Mouse (Mus musculus) hindbrain, embryonic 10.5 days (tissue): Measurements from ENCODE around the gene Myrip. TPM values are rescaled to one million over a fixed set of nuclear protein-coding genes. Genes with fewer than 3 reads are reported as not detected.

Experiments used
- DNase-seq: peaks from one replicate; pipeline ENCODE4 v3.0.0-alpha.2; 2017; ENCODE audit warnings: low spot score
- H3K27ac ChIP-seq: fragments of 300-500 bp; sonication (generic); 2 replicates; pipeline ENCODE4 v1.5.1; 2016; ENCODE audit warnings: mild to moderate bottlenecking, moderate library complexity
- H3K27me3 ChIP-seq: fragments of 300-500 bp; sonication (generic); 2 replicates; pipeline ENCODE4 v1.6.1; 2016; ENCODE audit warnings: mild to moderate bottlenecking; ENCODE audit not compliant: poor library complexity, insufficient read depth, severe bottlenecking
- H3K36me3 ChIP-seq: fragments of 300-500 bp; sonication (generic); 2 replicates; pipeline ENCODE4 v1.6.1; 2016; ENCODE audit warnings: mild to moderate bottlenecking, moderate library complexity
- H3K4me1 ChIP-seq: fragments of 300-500 bp; sonication (generic); replicated peaks from 2 replicates; pipeline ENCODE4 v1.6.1; 2016; ENCODE audit warnings: mild to moderate bottlenecking
- H3K4me3 ChIP-seq: fragments of 300-500 bp; sonication (generic); 2 replicates; pipeline ENCODE4 v1.5.1; 2016; ENCODE audit warnings: mild to moderate bottlenecking, moderate library complexity
- H3K9me3 ChIP-seq: fragments of 300-500 bp; sonication (generic); 2 replicates; pipeline ENCODE4 v1.6.1; 2016; ENCODE audit warnings: mild to moderate bottlenecking, moderate library complexity
- WGBS: fragments of 180-500 bp; shearing (Covaris S2); methylation state at CpG from one replicate; pipeline ENCODE4 v1.1.7; 2016; 5-methylcytosine and 5-hydroxymethylcytosine counted together
- polyA plus RNA-seq: library from polyadenylated mRNA; unstranded; fragments of >200 nt; fragmentation: Nextera tagmentation; extraction: Ambion mirVana; gene quantifications from 2 replicates; pipeline ENCODE4 v1.2.1, GENCODE M21; 2016

The Myrip gene
- polyA plus RNA-seq, 1 experiment from 2014 or later = 0.80 TPM

GRCm38 (mm10) chr9:120493781-120494180, 192.5 kb downstream of the Myrip start:
- DNase-seq = no peak
- Histone ChIP-seq H3K4me3 (peak overlapping the region; percentile 100), H3K4me1 (peaks cover 21% of the 10 kb centered on the region), H3K27ac (peak overlapping the region; percentile 99), H3K9me3 (no peaks in the 10 kb centered on the region), H3K27me3 (no peaks in the 10 kb centered on the region), H3K36me3 (peaks cover 35% of the 10 kb centered on the region)
- WGBS = 85% methylated on average over 12 of the region's 12 CpGs

DNA sequence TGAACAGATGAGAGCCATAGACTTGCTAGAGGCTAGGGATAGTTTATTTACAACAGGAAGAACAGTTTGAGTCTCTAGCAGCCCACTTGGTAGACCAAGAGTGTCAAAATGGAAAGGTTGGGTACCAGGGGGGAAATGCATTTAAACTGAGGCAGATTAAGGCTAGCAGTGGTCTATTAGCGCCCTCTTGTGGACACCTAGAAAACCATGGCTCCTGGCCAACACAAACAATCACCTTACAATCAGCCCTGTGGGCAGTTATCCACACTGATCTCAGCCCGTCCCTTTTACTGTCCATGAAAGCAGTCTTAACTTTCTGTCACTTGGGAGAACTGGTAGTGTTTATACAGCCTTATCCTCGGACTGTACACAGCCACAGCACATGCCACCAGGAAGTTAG, 195.4 kb downstream of the Myrip start:
- H3K9me3 ChIP-seq = no peaks in the 10 kb centered on the region
- DNase-seq = peak; percentile 68
- WGBS = 12% methylated on average over 3 of the region's 3 CpGs
- no peaks in the 10 kb centered on the region for H3K27me3 ChIP-seq
- peaks cover 21% of the 10 kb centered on the region for H3K4me1 ChIP-seq
- H3K36me3 ChIP-seq = peaks cover 35% of the 10 kb centered on the region
- H3K4me3 ChIP-seq = no peak overlapping the region
- no peak overlapping the region for H3K27ac ChIP-seq

- Histone ChIP-seq H3K27me3 (no peaks in the 10 kb centered on the region), H3K36me3 (peaks cover 35% of the 10 kb centered on the region), H3K9me3 (no peaks in the 10 kb centered on the region), H3K4me3 (no peak overlapping the region), H3K27ac (no peak overlapping the region), H3K4me1 (peaks cover 20% of the 10 kb centered on the region)
- DNase-seq = no peak
- 85% methylated on average over 5 of the region's 5 CpGs for WGBS
Measured at GRCm38 (mm10) chr9:120497983-120498382, 196.7 kb downstream of the Myrip start.

DNA sequence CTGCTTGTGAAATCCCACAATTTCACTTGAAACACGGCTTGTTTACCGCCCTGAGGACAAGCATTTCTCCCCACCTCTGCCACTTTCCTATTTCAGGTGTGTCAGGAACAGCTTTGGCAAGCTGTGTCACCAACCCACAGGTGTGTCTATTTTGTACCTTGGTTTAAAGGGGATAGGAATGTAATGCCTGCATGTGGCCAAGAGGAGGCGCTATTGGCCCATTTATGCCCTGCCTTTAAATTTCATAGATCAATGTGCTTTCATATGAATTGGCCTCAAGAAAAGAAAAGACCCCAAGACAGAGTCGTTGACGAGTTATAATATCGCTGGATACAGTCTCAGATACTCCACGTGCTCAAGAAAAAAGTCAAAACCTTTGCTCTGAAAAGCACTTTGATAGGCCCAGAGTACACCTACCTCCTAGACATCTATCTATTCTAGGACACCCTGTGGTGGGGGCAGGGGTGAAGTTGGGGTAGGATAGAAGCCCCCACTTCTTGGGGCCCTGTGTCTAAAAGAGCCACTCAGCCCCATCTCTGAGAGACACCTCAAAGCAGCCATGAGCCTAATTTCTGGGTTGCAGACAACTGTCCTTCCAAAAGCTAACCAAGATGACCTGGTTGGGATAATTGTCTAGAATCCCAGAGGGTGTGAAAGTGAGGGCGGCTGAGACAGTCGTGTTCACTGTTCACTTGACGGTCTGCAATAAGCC, 200.0 kb downstream of the Myrip start:
- H3K27ac ChIP-seq = no peak overlapping the region
- H3K36me3 ChIP-seq = peaks cover 10% of the 10 kb centered on the region; the same call in 1 of the 2 replicates
- peak; percentile 25 for DNase-seq
- 0 out of 2 replicates have a peak, but pooled peaks cover 3% of the 10 kb centered on the region for H3K4me1 ChIP-seq
- WGBS = 46% methylated on average over 10 of the region's 10 CpGs
- no peaks in the 10 kb centered on the region for H3K27me3 ChIP-seq
- H3K9me3 ChIP-seq = peaks cover 8% of the 10 kb centered on the region
- no peak overlapping the region for H3K4me3 ChIP-seq

- DNase-seq = peak; percentile 84
- WGBS = 11% methylated on average over 8 of the region's 8 CpGs
- no peak overlapping the region for H3K4me3 ChIP-seq
- peaks cover 14% of the 10 kb centered on the region for H3K9me3 ChIP-seq
- no peak overlapping the region for H3K27ac ChIP-seq
- H3K27me3 ChIP-seq = no peaks in the 10 kb centered on the region
- 0 out of 2 replicates have a peak, but pooled peaks cover 3% of the 10 kb centered on the region for H3K4me1 ChIP-seq
- H3K36me3 ChIP-seq = peaks cover 6% of the 10 kb centered on the region; the same call in 1 of the 2 replicates
Measured at GRCm38 (mm10) chr9:120502013-120502412, 200.7 kb downstream of the Myrip start.

- 76% methylated on average over 2 of the region's 2 CpGs for WGBS
- H3K4me1 ChIP-seq = 0 out of 2 replicates have a peak, but pooled peaks cover 3% of the 10 kb centered on the region
- no peak overlapping the region for H3K27ac ChIP-seq
- H3K4me3 ChIP-seq = no peak overlapping the region
- H3K9me3 ChIP-seq = peaks cover 22% of the 10 kb centered on the region
- H3K27me3 ChIP-seq = no peaks in the 10 kb centered on the region
- H3K36me3 ChIP-seq = no peaks in the 10 kb centered on the region
- no peak for DNase-seq
Measured at GRCm38 (mm10) chr9:120504423-120504822, 203.1 kb downstream of the Myrip start.

GRCm38 (mm10) chr9:120511781-120512180, 210.5 kb downstream of the Myrip start:
- no peak for DNase-seq
- 80% methylated on average over 3 of the region's 3 CpGs for WGBS

DNA sequence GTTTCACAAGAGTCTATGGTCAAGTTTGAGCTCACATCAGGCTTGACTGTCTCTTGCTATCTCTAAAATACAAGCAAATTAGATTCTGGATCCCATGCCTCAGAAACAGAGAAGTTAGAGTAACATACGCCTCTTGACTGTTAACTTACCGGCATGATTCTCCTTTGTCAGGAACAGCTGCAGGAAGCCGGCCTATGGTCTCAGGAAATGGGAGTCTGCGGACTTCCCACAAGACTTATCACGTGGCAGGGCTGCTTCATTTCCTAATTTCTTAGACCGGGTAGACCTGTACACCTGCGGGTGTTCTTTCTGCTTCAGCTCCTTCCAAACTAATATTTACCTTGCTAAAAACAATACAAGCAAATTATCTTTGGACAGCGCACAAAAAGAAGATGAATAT, 215.4 kb downstream of the Myrip start:
- Histone ChIP-seq H3K27me3 (no peaks in the 10 kb centered on the region), H3K4me1 (0 out of 2 replicates have a peak, but pooled peaks cover 2% of the 10 kb centered on the region), H3K4me3 (no peak overlapping the region), H3K36me3 (no peaks in the 10 kb centered on the region), H3K9me3 (peaks cover 7% of the 10 kb centered on the region; the same call in 1 of the 2 replicates), H3K27ac (no peak overlapping the region)
- WGBS = 90% methylated on average over 8 of the region's 8 CpGs
- DNase-seq = no peak

More at GRCm38 (mm10) chr9:120511781-120512180, 210.5 kb downstream of the Myrip start:
- Histone ChIP-seq H3K27ac (no peak overlapping the region), H3K4me1 (no peaks in the 10 kb centered on the region), H3K9me3 (peaks cover 17% of the 10 kb centered on the region), H3K4me3 (no peak overlapping the region), H3K36me3 (no peaks in the 10 kb centered on the region), H3K27me3 (no peaks in the 10 kb centered on the region)

GRCm38 (mm10) chr9:120518946-120519345, 217.6 kb downstream of the Myrip start:
- Histone ChIP-seq H3K4me1 (0 out of 2 replicates have a peak, but pooled peaks cover 2% of the 10 kb centered on the region), H3K27ac (no peak overlapping the region), H3K36me3 (no peaks in the 10 kb centered on the region), H3K9me3 (no peaks in the 10 kb centered on the region), H3K27me3 (no peaks in the 10 kb centered on the region), H3K4me3 (no peak overlapping the region)
- 74% methylated on average over 3 of the region's 3 CpGs for WGBS
- DNase-seq = no peak

DNA sequence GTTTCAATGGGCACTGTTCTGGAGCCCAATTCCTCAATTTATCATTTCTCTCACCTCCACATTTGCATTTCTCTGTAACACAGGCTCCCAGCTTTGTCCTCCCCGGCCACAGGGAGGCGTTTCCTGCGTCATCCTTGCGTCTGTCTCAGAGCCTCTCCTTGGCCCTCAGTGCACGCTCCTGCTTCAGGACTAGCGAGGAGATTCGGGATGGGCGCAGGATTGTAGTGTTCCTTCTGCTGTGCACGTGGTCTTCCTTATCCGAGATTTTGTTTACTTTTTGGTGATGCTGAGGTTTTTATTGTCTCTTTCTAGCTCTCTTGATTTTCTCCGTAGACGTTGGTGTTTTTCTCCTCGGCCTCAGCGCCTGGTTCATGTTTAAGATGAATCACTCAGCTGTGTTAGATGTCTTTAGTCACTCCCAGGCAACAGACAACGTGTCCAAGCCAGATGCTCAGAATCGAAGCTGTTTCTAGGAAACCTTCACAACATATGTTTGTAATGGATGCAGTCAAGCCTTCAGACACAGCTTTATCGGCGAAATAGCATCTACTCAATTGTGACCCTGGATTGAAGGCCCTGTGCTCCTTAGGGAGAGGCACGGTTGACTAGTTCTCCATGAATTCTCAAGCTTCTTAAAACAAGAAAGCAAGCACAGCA, 218.3 kb downstream of the Myrip start:
- Histone ChIP-seq H3K4me1 (0 out of 2 replicates have a peak, but pooled peaks cover 2% of the 10 kb centered on the region), H3K27me3 (no peaks in the 10 kb centered on the region), H3K27ac (no peak overlapping the region), H3K9me3 (no peaks in the 10 kb centered on the region), H3K4me3 (no peak overlapping the region), H3K36me3 (no peaks in the 10 kb centered on the region)
- 57% methylated on average over 19 of the region's 19 CpGs for WGBS
- DNase-seq = no peak

DNA sequence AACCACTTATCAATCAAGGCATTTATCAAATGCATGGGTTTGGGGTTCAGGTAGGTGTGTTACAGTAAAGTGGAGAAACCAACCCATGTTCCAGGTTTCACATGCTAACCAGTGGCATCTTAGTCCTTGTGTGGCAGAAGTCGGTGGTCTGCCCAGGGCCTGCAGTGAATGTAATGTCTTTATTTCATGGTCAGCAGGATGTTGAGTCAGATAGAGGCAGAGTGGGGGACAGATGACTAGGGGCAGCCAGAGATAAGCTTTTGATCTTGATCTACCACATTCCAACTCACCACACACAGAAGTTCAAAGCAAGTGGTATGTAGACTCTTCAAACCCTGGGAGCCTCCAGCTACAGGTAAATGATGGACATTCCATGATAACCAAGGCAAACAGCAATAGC, 219.8 kb downstream of the Myrip start:
- H3K9me3 ChIP-seq = no peaks in the 10 kb centered on the region
- H3K4me1 ChIP-seq = 0 out of 2 replicates have a peak, but pooled peaks cover 2% of the 10 kb centered on the region
- H3K27me3 ChIP-seq = no peaks in the 10 kb centered on the region
- no peaks in the 10 kb centered on the region for H3K36me3 ChIP-seq
- H3K27ac ChIP-seq = no peak overlapping the region
- DNase-seq = no peak
- 86% methylated on average over 1 of the region's 1 CpGs for WGBS
- no peak overlapping the region for H3K4me3 ChIP-seq
